Mouse (Mus musculus): ENCODE results near the gene Fam81a.

Gene Fam81a

GRCm38 (mm10) chr9:70138511-70138910 is 3.8 kb downstream of the Fam81a start:
- Histone ChIP-seq H3K27me3 (ENCODE audit: control insufficient read depth, insufficient read depth, low read length, poor library complexity, severe bottlenecking) (no peaks in the 10 kb centered on the region), H3K36me3 (ENCODE audit: control insufficient read depth, insufficient read depth, low read length, poor library complexity, severe bottlenecking) (no peaks in the 10 kb centered on the region)
- no peak for DNase-seq (ENCODE audit: low read depth, low spot score)

- H3K27me3 ChIP-seq (ENCODE audit: control insufficient read depth, insufficient read depth, low read length, poor library complexity, severe bottlenecking), result no peaks in the 10 kb centered on the region
- no peaks in the 10 kb centered on the region for H3K36me3 ChIP-seq (ENCODE audit: control insufficient read depth, insufficient read depth, low read length, poor library complexity, severe bottlenecking)
- no peak for DNase-seq (ENCODE audit: low read depth, low spot score)
Observed at GRCm38 (mm10) chr9:70137991-70138390, 4.4 kb downstream of the Fam81a start.

DNA sequence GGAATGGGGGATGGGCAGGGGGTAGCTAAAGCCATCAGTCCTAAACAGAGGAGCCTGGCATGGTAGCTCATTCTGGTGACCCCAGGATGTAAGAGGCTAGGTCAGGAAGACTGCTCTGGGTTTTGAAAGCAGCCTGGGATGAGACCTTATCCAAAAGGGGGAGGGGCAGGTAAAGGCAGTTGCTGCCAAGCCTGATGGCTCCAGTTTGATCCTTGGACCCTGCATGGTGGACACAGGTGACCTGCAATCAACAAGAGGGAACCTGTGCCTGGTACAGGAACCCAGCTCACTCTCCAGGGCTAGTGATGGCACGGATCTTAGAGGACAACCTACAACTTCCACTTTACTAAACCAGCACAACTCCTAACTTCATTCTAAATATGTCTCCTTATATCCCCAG is 7.2 kb downstream of the Fam81a start:
- Histone ChIP-seq H3K36me3 (ENCODE audit: control insufficient read depth, insufficient read depth, low read length, poor library complexity, severe bottlenecking) (no peaks in the 10 kb centered on the region), H3K27me3 (ENCODE audit: control insufficient read depth, insufficient read depth, low read length, poor library complexity, severe bottlenecking) (no peaks in the 10 kb centered on the region)
- DNase-seq (ENCODE audit: low read depth, low spot score), result no peak

- Histone ChIP-seq H3K36me3 (ENCODE audit: control insufficient read depth, insufficient read depth, low read length, poor library complexity, severe bottlenecking) (no peaks in the 10 kb centered on the region), H3K27me3 (ENCODE audit: control insufficient read depth, insufficient read depth, low read length, poor library complexity, severe bottlenecking) (no peaks in the 10 kb centered on the region)
- no peak for DNase-seq (ENCODE audit: low read depth, low spot score)
Observed at GRCm38 (mm10) chr9:70134716-70135115, 7.6 kb downstream of the Fam81a start.

- no peak for DNase-seq (ENCODE audit: low read depth, low spot score)
- H3K27me3 ChIP-seq (ENCODE audit: control insufficient read depth, insufficient read depth, low read length, poor library complexity, severe bottlenecking), result no peaks in the 10 kb centered on the region
- H3K36me3 ChIP-seq (ENCODE audit: control insufficient read depth, insufficient read depth, low read length, poor library complexity, severe bottlenecking), result no peaks in the 10 kb centered on the region
Observed at GRCm38 (mm10) chr9:70134215-70134614, 8.1 kb downstream of the Fam81a start.

DNA sequence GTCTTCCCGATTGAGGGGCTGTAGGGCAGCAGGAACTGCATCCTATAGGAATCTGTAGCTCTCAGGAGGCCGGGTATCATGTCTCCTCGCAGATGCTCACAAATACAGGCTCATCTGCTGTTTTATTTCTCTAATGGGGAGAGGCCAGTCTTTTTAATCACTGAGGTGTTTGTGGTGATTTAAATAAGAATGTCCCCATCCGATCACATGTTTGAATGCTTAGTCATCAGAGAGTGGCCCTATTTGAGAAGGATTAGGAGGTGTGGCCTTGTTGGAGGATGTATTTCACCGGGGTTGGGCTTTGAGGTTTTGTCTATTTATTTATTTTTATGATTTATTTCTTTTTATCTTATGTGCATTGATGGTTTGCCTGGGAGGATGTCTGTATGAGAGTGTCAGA is 11.6 kb downstream of the Fam81a start:
- Histone ChIP-seq H3K27me3 (ENCODE audit: control insufficient read depth, insufficient read depth, low read length, poor library complexity, severe bottlenecking) (no peaks in the 10 kb centered on the region), H3K36me3 (ENCODE audit: control insufficient read depth, insufficient read depth, low read length, poor library complexity, severe bottlenecking) (no peaks in the 10 kb centered on the region)
- no peak for DNase-seq (ENCODE audit: low read depth, low spot score)

- Histone ChIP-seq H3K36me3 (ENCODE audit: control insufficient read depth, insufficient read depth, low read length, poor library complexity, severe bottlenecking) (no peaks in the 10 kb centered on the region), H3K27me3 (ENCODE audit: control insufficient read depth, insufficient read depth, low read length, poor library complexity, severe bottlenecking) (0 out of 2 replicates have a peak, but pooled peaks cover 1% of the 10 kb centered on the region)
- no peak for DNase-seq (ENCODE audit: low read depth, low spot score)
Observed at GRCm38 (mm10) chr9:70111869-70112286, 30.5 kb downstream of the Fam81a start.

DNA sequence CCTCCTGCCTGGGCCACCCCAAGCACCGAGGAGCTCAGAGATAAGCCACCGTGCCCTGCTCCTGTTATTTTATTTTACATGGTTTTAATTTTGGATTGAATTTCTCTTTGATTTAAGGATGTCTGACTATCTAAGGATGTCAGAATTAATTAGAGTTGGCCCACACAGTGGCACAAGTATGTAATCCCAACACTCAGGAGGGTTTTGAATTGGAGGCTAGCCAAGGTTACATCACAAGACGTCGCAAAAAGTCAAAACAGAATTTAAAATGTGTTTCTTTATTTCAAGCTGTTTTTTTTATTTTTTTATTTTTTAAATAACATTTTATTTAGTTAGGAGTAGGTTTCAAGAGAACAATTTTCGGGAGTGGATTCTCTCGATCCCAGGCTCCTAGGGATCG is 31.5 kb downstream of the Fam81a start:
- DNase-seq (ENCODE audit: low read depth, low spot score), result no peak
- Histone ChIP-seq H3K27me3 (ENCODE audit: control insufficient read depth, insufficient read depth, low read length, poor library complexity, severe bottlenecking) (0 out of 2 replicates have a peak, but pooled peaks cover 1% of the 10 kb centered on the region), H3K36me3 (ENCODE audit: control insufficient read depth, insufficient read depth, low read length, poor library complexity, severe bottlenecking) (no peaks in the 10 kb centered on the region)

DNA sequence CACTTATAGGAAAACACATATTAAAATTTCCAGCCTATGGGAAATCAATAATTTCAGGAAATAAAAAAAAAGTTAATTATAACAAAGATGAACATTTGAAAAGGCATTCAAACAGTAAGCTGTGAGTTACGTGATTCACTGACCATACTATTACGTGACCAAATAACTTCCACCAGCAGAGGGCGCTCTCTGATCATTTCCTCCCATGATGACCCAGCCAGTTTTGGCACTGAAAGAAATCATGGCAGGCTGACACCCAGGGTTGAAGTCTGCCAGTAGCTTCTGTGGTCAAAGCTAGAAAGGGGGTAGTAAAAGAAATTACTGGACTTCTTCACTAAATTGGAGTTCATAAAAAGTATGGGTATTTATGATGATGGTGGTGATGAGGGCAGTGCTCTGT is 33.1 kb downstream of the Fam81a start:
- DNase-seq (ENCODE audit: low read depth, low spot score), result peak; percentile 88
- H3K36me3 ChIP-seq (ENCODE audit: control insufficient read depth, insufficient read depth, low read length, poor library complexity, severe bottlenecking), result no peaks in the 10 kb centered on the region
- H3K27me3 ChIP-seq (ENCODE audit: control insufficient read depth, insufficient read depth, low read length, poor library complexity, severe bottlenecking), result no peaks in the 10 kb centered on the region

DNA sequence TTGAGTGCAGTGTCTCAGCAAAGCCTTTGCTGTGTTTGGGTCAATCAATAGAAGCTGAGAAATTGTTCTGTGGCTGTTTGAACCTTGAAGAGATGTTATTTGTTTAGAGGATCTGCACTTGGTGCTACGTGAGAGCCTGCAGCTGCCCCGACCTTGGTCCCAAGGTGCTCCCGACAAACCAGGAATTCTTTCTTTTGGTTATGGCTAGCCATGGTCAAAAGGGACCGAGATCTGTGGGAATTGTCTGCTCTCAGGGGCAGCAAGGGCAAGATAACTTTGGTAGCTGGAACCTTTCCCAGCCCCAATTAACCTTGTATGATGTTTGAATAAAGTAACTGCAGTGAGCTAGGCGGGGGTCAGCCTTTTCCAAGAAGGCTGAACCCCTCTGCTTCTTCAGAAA is 34.2 kb downstream of the Fam81a start:
- no peaks in the 10 kb centered on the region for H3K27me3 ChIP-seq (ENCODE audit: control insufficient read depth, insufficient read depth, low read length, poor library complexity, severe bottlenecking)
- DNase-seq (ENCODE audit: low read depth, low spot score), result no peak
- no peaks in the 10 kb centered on the region for H3K36me3 ChIP-seq (ENCODE audit: control insufficient read depth, insufficient read depth, low read length, poor library complexity, severe bottlenecking)

- H3K36me3 ChIP-seq (ENCODE audit: control insufficient read depth, insufficient read depth, low read length, poor library complexity, severe bottlenecking), result no peaks in the 10 kb centered on the region
- no peak for DNase-seq (ENCODE audit: low read depth, low spot score)
- H3K27me3 ChIP-seq (ENCODE audit: control insufficient read depth, insufficient read depth, low read length, poor library complexity, severe bottlenecking), result no peaks in the 10 kb centered on the region
Observed at GRCm38 (mm10) chr9:70105573-70105972, 36.8 kb downstream of the Fam81a start.

GRCm38 (mm10) chr9:70103106-70103505 is 39.3 kb downstream of the Fam81a start:
- Histone ChIP-seq H3K36me3 (ENCODE audit: control insufficient read depth, insufficient read depth, low read length, poor library complexity, severe bottlenecking) (no peaks in the 10 kb centered on the region), H3K27me3 (ENCODE audit: control insufficient read depth, insufficient read depth, low read length, poor library complexity, severe bottlenecking) (no peaks in the 10 kb centered on the region)
- DNase-seq (ENCODE audit: low read depth, low spot score), result no peak

DNA sequence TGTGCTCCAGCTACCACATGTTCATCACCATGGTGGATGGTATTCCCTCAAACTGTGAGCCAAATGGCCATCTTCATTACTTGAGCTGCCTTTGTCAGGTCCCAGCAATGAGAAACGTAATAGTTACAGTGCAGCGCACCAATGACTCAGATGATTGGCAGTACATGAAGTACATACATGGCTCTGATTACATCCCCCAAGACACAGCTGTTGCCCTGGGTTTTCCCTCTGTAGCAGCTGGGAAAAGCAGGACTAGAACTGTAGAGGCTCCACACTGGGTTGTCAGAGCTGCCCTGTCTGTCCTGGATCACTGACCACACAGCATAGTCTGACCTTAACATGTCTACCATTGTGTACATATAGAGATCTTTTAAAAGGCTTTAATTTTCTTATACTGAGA is 44.8 kb downstream of the Fam81a start:
- Histone ChIP-seq H3K36me3 (ENCODE audit: control insufficient read depth, insufficient read depth, low read length, poor library complexity, severe bottlenecking) (no peaks in the 10 kb centered on the region), H3K27me3 (ENCODE audit: control insufficient read depth, insufficient read depth, low read length, poor library complexity, severe bottlenecking) (no peaks in the 10 kb centered on the region)
- DNase-seq (ENCODE audit: low read depth, low spot score), result no peak

DNA sequence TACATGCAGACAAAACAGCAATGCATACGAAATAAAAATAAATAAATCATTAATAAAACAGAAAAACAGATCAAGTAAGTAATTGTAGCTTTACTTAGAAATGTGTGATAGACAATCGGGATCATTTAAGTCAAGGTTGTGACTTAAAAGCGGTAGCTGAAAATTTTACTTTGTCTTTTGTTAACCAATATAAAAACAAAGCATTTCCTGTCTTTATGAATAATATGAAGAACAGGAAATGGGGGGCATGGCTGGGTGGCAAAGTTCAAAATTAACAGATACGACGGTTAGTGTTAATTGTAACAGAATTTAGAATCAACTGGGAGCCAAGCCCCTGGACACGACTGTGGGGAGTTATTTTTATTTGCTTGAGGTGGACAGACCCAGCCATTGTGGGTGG is 47.3 kb downstream of the Fam81a start:
- DNase-seq (ENCODE audit: low read depth, low spot score), result no peak
- Histone ChIP-seq H3K27me3 (ENCODE audit: control insufficient read depth, insufficient read depth, low read length, poor library complexity, severe bottlenecking) (no peaks in the 10 kb centered on the region), H3K36me3 (ENCODE audit: control insufficient read depth, insufficient read depth, low read length, poor library complexity, severe bottlenecking) (no peaks in the 10 kb centered on the region)

- H3K36me3 ChIP-seq (ENCODE audit: control insufficient read depth, insufficient read depth, low read length, poor library complexity, severe bottlenecking), result no peaks in the 10 kb centered on the region
- DNase-seq (ENCODE audit: low read depth, low spot score), result no peak
- no peaks in the 10 kb centered on the region; the same call in 1 of the 2 replicates for H3K27me3 ChIP-seq (ENCODE audit: control insufficient read depth, insufficient read depth, low read length, poor library complexity, severe bottlenecking)
Observed at GRCm38 (mm10) chr9:70090541-70090940, 51.8 kb downstream of the Fam81a start.

- no peak for DNase-seq (ENCODE audit: low read depth, low spot score)
- Histone ChIP-seq H3K36me3 (ENCODE audit: control insufficient read depth, insufficient read depth, low read length, poor library complexity, severe bottlenecking) (no peaks in the 10 kb centered on the region), H3K27me3 (ENCODE audit: control insufficient read depth, insufficient read depth, low read length, poor library complexity, severe bottlenecking) (no peaks in the 10 kb centered on the region; the same call in 1 of the 2 replicates)
Observed at GRCm38 (mm10) chr9:70088786-70089096, 53.6 kb downstream of the Fam81a start.

Data from splenic B cell, adult 2 months (primary cell).